Mouse (Mus musculus): Measurements from ENCODE around the gene P2rx2. TPM values are rescaled to one million over a fixed set of nuclear protein-coding genes. Genes with fewer than 3 reads are reported as not detected.

P2rx2 gene
- polyA plus RNA-seq, 1 experiment: not detected

DNA sequence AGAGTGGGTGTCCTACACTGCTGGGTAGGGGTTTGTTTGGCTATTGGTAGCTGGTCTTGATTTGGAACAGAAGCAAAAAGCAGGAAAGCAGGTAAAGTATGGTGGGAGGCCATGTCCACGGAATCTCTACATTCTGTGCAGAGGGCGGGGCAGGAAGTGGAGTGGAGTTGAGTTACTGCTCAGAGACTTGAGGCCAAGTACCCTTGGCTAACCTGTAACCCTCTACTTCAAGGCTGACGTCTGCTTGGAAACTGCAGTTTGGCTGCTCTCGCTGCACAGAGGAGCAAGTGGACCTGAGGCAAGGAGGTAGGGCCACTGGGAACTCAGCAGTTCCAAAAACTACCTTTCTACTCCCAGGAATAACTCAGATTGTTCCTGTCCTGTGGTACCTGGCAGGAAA is 1.5 kb upstream of the P2rx2 start, which contains the start of gene Lrcol1:
TSS of gene Lrcol1 (plus strand) at position 207 of the 400 bp plus-strand sequence.
- TF ChIP-seq GATA1 (IDR thresholded peaks at IDR 0.05; ENCODE audit: borderline replicate concordance, low read length) (no peak), FLI1 (IDR thresholded peaks at IDR 0.05; ENCODE audit: low read length) (no peak)
- Histone ChIP-seq H3K4me3 (replicated peaks) (no peak within 1 kb of the TSS), H3K36me3 (replicated peaks; ENCODE audit: low read length) (peaks cover 6% of the 10 kb centered on the region), H3K9me3 (no peaks in the 10 kb centered on the region), H3K4me1 (peaks cover 21% of the 10 kb centered on the region), H3K27me3 (replicated peaks) (peaks cover 71% of the 10 kb centered on the region)

DNA sequence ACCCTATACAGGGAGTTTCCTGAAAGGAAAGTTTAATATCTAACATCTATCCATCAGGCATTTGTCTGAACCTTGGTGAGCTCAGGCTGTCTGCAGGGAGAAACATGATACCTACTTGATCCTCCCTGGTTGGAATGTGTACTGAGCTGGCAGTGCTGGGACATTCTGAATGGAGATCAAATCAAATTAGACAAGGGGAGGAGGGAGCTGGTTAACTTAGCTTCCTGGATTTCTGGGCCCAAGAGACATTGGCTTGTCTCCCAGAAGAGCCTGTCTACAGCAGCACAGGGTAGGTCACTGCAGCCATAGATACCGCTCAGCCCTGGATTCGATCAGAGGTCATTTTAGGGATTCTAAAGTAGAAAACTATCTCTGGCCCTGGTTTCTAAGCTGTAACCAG is 4.2 kb downstream of the P2rx2 start:
- H3K4me3 ChIP-seq (replicated peaks): no peak overlapping the region
- H3K36me3 ChIP-seq (replicated peaks; ENCODE audit: low read length): peaks cover 59% of the 10 kb centered on the region
- peaks cover 39% of the 10 kb centered on the region for H3K27me3 ChIP-seq (replicated peaks)
- no peaks in the 10 kb centered on the region for H3K9me3 ChIP-seq
- TF ChIP-seq FLI1 (IDR thresholded peaks at IDR 0.05; ENCODE audit: low read length) (no peak), GATA1 (IDR thresholded peaks at IDR 0.05; ENCODE audit: borderline replicate concordance, low read length) (no peak)
- H3K4me1 ChIP-seq: peaks cover 20% of the 10 kb centered on the region

DNA sequence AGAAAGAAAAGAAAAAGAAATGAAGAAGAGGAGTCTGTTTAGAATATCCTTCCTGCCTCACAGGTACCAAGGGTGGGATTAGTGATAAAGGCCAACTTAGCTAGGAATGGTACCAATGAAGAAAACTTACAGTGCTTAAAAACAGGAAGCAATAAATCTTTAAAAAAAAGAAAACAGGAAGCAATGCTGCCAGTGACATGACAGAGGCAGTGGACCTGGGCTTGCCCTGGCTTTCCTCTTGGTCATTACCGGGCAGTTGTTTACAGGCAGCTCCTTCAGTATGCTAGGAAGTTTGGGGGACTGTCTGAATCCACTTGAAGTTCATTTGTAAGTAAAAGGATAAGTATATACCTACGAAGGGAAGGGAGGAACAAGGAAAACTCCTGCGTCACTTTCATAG is 12.5 kb downstream of the P2rx2 start:
- H3K4me3 ChIP-seq (replicated peaks): no peak overlapping the region

DNA sequence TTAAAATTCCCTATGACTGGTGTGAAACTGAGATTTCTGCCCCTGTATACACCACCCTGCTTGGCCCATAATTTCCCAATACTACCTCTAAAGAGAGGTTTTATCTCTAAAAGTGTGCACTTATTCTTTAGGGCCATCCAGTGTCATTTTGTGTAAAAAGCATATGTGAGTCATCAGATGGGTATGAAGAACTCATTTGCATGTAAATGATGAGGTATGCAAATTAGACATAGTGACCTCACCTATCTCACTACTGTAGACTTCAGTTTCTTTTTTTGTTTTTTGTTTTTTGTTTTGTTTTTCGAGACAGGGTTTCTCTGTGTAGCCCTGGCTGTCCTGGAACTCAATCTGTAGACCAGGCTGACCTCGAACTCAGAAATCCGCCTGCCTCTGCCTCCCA is 29.9 kb downstream of the P2rx2 start:
- peaks cover 14% of the 10 kb centered on the region for H3K4me1 ChIP-seq
- peaks cover 72% of the 10 kb centered on the region for H3K36me3 ChIP-seq (replicated peaks; ENCODE audit: low read length)
- TF ChIP-seq GATA1 (IDR thresholded peaks at IDR 0.05; ENCODE audit: borderline replicate concordance, low read length) (no peak), FLI1 (IDR thresholded peaks at IDR 0.05; ENCODE audit: low read length) (no peak)
- H3K9me3 ChIP-seq: no peaks in the 10 kb centered on the region
- H3K27me3 ChIP-seq (replicated peaks): no peaks in the 10 kb centered on the region
- no peak overlapping the region for H3K4me3 ChIP-seq (replicated peaks)

More for the DNA sequence above, 12.5 kb downstream of the P2rx2 start:
- Histone ChIP-seq H3K36me3 (replicated peaks; ENCODE audit: low read length) (peaks cover 87% of the 10 kb centered on the region), H3K4me1 (no peaks in the 10 kb centered on the region; the same call in 1 of the 2 replicates), H3K27me3 (replicated peaks) (no peaks in the 10 kb centered on the region), H3K9me3 (no peaks in the 10 kb centered on the region)
- TF ChIP-seq FLI1 (IDR thresholded peaks at IDR 0.05; ENCODE audit: low read length) (no peak), GATA1 (IDR thresholded peaks at IDR 0.05; ENCODE audit: borderline replicate concordance, low read length) (no peak)

DNA sequence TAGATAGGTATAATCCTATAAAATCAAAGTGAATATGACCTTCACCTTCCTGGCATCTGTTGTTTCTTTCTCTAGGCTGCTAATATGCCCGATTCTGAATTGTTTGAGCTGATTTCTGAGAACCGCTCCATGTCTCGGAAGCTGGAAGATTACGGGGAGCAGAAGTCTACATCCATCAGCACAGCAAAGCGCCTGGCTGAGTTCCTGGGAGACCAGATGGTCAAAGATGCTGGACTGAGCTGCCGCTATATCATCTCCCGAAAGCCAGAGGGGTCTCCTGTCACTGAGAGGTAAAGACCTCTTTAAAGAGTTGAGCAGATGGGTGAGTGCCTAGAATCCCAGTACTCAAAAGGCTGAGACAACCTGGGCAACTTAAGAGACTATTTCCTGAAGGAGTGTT is 34.2 kb downstream of the P2rx2 start:
- Histone ChIP-seq H3K9me3 (no peaks in the 10 kb centered on the region), H3K4me1 (peaks cover 14% of the 10 kb centered on the region), H3K36me3 (replicated peaks; ENCODE audit: low read length) (peaks cover 86% of the 10 kb centered on the region), H3K4me3 (replicated peaks) (no peak overlapping the region), H3K27me3 (replicated peaks) (no peaks in the 10 kb centered on the region)
- TF ChIP-seq GATA1 (IDR thresholded peaks at IDR 0.05; ENCODE audit: borderline replicate concordance, low read length) (no peak), FLI1 (IDR thresholded peaks at IDR 0.05; ENCODE audit: low read length) (no peak)

DNA sequence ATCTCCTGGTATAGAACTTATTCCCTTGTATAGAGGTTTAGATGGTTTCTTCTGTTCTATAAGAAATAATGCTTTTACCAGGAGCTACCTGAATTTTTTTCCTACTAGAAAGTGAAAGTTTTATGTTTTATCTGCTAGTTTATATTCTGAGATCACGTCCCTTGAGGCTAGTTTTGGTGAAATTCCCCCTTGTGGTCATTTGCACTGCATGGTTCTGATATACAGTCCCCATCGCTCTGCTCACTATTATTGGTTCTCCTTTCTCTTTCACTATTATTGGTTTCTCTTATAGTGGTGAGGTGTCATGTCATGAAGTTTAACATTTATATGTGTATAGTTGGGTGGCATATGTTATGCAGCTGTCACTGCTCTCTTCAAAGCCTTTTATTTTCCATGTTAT is 42.4 kb downstream of the P2rx2 start:
- Histone ChIP-seq H3K4me1 (no peaks in the 10 kb centered on the region), H3K9me3 (no peaks in the 10 kb centered on the region), H3K27me3 (replicated peaks) (no peaks in the 10 kb centered on the region), H3K36me3 (replicated peaks; ENCODE audit: low read length) (peaks cover 91% of the 10 kb centered on the region), H3K4me3 (replicated peaks) (no peak overlapping the region)
- no peak for TF ChIP-seq GATA1 (IDR thresholded peaks at IDR 0.05; ENCODE audit: borderline replicate concordance, low read length)
- TF ChIP-seq FLI1 (IDR thresholded peaks at IDR 0.05; ENCODE audit: low read length): no peak

DNA sequence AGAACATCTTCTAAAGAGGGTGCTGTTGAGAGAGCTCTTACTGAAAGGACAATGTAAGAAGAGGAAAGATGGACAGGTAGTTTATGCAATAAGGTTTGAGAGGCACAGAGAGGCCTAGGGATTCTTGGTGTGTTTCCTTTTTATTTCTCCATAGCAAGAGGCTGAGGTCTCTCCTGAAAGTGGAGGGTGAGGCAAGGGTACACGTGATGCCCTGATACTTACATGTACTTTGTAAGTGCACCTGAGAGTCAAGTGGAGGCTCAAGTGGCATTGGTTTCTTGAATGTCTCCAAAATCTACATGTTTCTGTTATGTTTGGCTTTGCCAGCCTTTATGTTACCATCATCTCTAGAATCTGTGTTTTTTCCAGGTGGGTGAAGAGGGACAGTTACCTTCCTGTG is 46.4 kb downstream of the P2rx2 start:
- Histone ChIP-seq H3K4me1 (peaks cover 8% of the 10 kb centered on the region), H3K36me3 (replicated peaks; ENCODE audit: low read length) (peaks cover 85% of the 10 kb centered on the region)
- TF ChIP-seq FLI1 (IDR thresholded peaks at IDR 0.05; ENCODE audit: low read length) (no peak), GATA1 (IDR thresholded peaks at IDR 0.05; ENCODE audit: borderline replicate concordance, low read length) (no peak)

DNA sequence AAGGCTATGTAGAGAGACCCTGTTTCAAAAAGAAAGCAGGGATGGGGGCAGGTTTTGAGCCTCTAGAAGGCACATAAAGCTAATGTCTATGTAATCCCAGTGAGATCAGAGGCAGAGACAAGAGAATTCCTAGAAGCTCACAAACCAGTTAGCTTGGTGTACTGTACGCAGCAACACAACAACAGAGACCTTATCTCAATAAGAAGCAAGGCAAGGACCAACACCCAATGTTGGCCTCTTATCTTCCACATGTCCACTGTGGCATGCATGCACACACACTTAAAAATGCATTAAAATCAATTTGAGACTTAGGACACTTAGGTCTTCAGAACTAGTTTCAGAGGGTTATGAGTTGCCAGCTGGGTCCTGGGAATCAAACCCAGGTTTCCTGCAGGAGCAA is 51.4 kb downstream of the P2rx2 start:
- peaks cover 67% of the 10 kb centered on the region for H3K36me3 ChIP-seq (replicated peaks; ENCODE audit: low read length)
- H3K9me3 ChIP-seq: no peaks in the 10 kb centered on the region
- H3K4me3 ChIP-seq (replicated peaks): no peak overlapping the region
- TF ChIP-seq FLI1 (IDR thresholded peaks at IDR 0.05; ENCODE audit: low read length) (no peak), GATA1 (IDR thresholded peaks at IDR 0.05; ENCODE audit: borderline replicate concordance, low read length) (no peak)
- H3K4me1 ChIP-seq: peaks cover 22% of the 10 kb centered on the region
- no peaks in the 10 kb centered on the region for H3K27me3 ChIP-seq (replicated peaks)

More for the DNA sequence above, 46.4 kb downstream of the P2rx2 start:
- H3K4me3 ChIP-seq (replicated peaks): no peak overlapping the region
- H3K27me3 ChIP-seq (replicated peaks): no peaks in the 10 kb centered on the region
- H3K9me3 ChIP-seq: no peaks in the 10 kb centered on the region

Other genes with a start within 250 kb of the P2rx2 start
- gene Gm35315, start 248.8 kb downstream of the P2rx2 start, polyA plus RNA-seq (2012; ENCODE audit: insufficient read depth, low replicate concordance): not detected in 2 replicates
- gene Plcxd1, start 243.2 kb downstream of the P2rx2 start, polyA plus RNA-seq (2012; ENCODE audit: insufficient read depth, low replicate concordance): 0.10 TPM in 1 of 2 replicates, not detected in the other
- 49.5 and 52.6 TPM in 2 replicates for gene Gtpbp6, start 235.0 kb downstream of the P2rx2 start, polyA plus RNA-seq (2012; ENCODE audit: insufficient read depth, low replicate concordance)
- 1.00 TPM in 1 of 2 replicates, not detected in the other for gene Zfp605, start 233.1 kb downstream of the P2rx2 start, polyA plus RNA-seq (2012; ENCODE audit: insufficient read depth, low replicate concordance)
- gene Chfr, start 207.4 kb downstream of the P2rx2 start, polyA plus RNA-seq (2012; ENCODE audit: insufficient read depth, low replicate concordance): 16.6 and 30.1 TPM in 2 replicates
- gene Golga3, start 166.5 kb downstream of the P2rx2 start, polyA plus RNA-seq (2012; ENCODE audit: insufficient read depth, low replicate concordance): 0.26 and 2.0 TPM in 2 replicates
- 0.32 and 3.0 TPM in 2 replicates for gene Ankle2, start 112.2 kb downstream of the P2rx2 start, polyA plus RNA-seq (2012; ENCODE audit: insufficient read depth, low replicate concordance)
- 0.82 and 2.8 TPM in 2 replicates for gene Pgam5, start 73.3 kb downstream of the P2rx2 start, polyA plus RNA-seq (2012; ENCODE audit: insufficient read depth, low replicate concordance)
- 7.5 and 57.5 TPM in 2 replicates for gene Pxmp2, start 57.0 kb downstream of the P2rx2 start, polyA plus RNA-seq (2012; ENCODE audit: insufficient read depth, low replicate concordance)
- 2.6 and 5.1 TPM in 2 replicates for gene Pole, start 56.9 kb downstream of the P2rx2 start, polyA plus RNA-seq (2012; ENCODE audit: insufficient read depth, low replicate concordance)
- gene Lrcol1, start 1.5 kb upstream of the P2rx2 start, polyA plus RNA-seq (2012; ENCODE audit: insufficient read depth, low replicate concordance): not detected in 2 replicates
- gene Fbrsl1, start 105.3 kb upstream of the P2rx2 start, polyA plus RNA-seq (2012; ENCODE audit: insufficient read depth, low replicate concordance): 66.5 and 136 TPM in 2 replicates
- not detected in 2 replicates for gene Galnt9, start 201.1 kb upstream of the P2rx2 start, polyA plus RNA-seq (2012; ENCODE audit: insufficient read depth, low replicate concordance)